Mouse (Mus musculus): Measurements from ENCODE around the gene Spdef. TPM values are rescaled to one million over a fixed set of nuclear protein-coding genes. Genes with fewer than 3 reads are reported as not detected.

Spdef gene
- polyA plus RNA-seq, 2 experiments, result not detected

GRCm38 (mm10) chr17:27701856-27702255 is 26.9 kb downstream of the Spdef start:
- Histone ChIP-seq H3K4me3 (ENCODE audit: insufficient read depth in 1 of 2, low read depth in 2 of 2, low read length in 2 of 2) (no peak overlapping the region), H3K4me1 (replicated peaks; ENCODE audit: control insufficient read depth in 2 of 2, insufficient read depth in 2 of 2, low read length in 1 of 2) (no peaks in the 10 kb centered on the region), H3K27ac (no peak overlapping the region), H3K9ac (replicated peaks) (no peak overlapping the region), H3K9me3 (ENCODE audit: control insufficient read depth, low read length) (no peaks in the 10 kb centered on the region), H3K4me2 (ENCODE audit: low read depth) (no peak overlapping the region), H3K36me3 (replicated peaks; ENCODE audit: control insufficient read depth, insufficient read depth, low read depth) (no peaks in the 10 kb centered on the region), H3K27me3 (ENCODE audit: control insufficient read depth, insufficient read depth, low read length) (no peaks in the 10 kb centered on the region; the same call in 1 of the 2 replicates)
- no peak for DNase-seq (ENCODE audit: low read depth in 3 of 3, low spot score in 3 of 3)
- no peak for ATAC-seq (ENCODE audit: insufficient read depth)
- TF ChIP-seq EP300 (IDR thresholded peaks at IDR 0.05; ENCODE audit: low read depth), result no peak
- no peak for TF ChIP-seq CTCF (IDR thresholded peaks at IDR 0.05; ENCODE audit: low read depth)
- WGBS (ENCODE audit: insufficient replicate concordance), result 69% methylated on average over 6 of the region's 6 CpGs

- no peak overlapping the region for H3K4me3 ChIP-seq (ENCODE audit: insufficient read depth in 1 of 2, low read depth in 2 of 2, low read length in 2 of 2)
- WGBS (ENCODE audit: insufficient replicate concordance), result 38% methylated on average over 2 of the region's 2 CpGs
- no peaks in the 10 kb centered on the region for H3K4me1 ChIP-seq (replicated peaks; ENCODE audit: control insufficient read depth in 2 of 2, insufficient read depth in 2 of 2, low read length in 1 of 2)
- H3K4me2 ChIP-seq (ENCODE audit: low read depth), result no peak overlapping the region
- H3K27me3 ChIP-seq (ENCODE audit: control insufficient read depth, insufficient read depth, low read length), result no peaks in the 10 kb centered on the region
- DNase-seq (ENCODE audit: low read depth in 3 of 3, low spot score in 3 of 3) (no peak), ATAC-seq (ENCODE audit: insufficient read depth) (no peak)
- no peak for TF ChIP-seq CTCF (IDR thresholded peaks at IDR 0.05; ENCODE audit: low read depth)
- H3K36me3 ChIP-seq (replicated peaks; ENCODE audit: control insufficient read depth, insufficient read depth, low read depth), result no peaks in the 10 kb centered on the region
- no peaks in the 10 kb centered on the region for H3K9me3 ChIP-seq (ENCODE audit: control insufficient read depth, low read length)
- H3K9ac ChIP-seq (replicated peaks), result no peak overlapping the region
- no peak overlapping the region for H3K27ac ChIP-seq
These were observed 27.9 kb downstream of the Spdef start for GRCm38 (mm10) chr17:27700812-27701211.

DNA sequence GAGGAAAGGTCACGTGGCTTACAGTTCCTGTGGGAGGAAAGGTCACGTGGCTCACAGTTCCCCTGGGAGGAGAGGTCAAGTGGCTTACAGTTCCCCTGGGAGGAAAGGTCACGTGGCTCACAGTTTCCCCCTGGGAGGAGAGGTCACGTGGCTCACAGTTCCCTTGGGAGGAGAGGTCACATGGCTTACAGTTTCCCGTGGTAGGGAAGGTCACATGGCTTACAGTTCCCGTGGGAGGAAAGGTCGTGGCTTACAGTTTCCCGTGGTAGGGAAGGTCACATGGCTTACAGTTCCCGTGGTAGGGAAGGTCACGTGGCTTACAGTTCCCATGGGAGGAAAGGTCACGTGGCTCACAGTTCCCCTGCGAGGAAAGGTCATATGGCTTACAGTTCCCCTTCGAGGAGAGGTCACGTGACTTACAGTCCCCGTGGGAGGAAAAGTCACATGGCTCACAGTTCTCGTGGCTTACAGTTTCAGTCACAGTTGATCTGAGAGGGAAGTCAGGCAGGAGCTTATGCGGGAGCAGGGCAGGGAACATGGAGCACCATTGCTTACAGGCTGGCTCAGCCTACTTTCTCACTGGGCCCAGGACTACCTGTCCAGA is 29.0 kb downstream of the Spdef start:
- Histone ChIP-seq H3K27me3 (ENCODE audit: control insufficient read depth, insufficient read depth, low read length) (no peaks in the 10 kb centered on the region), H3K4me3 (ENCODE audit: insufficient read depth in 1 of 2, low read depth in 2 of 2, low read length in 2 of 2) (no peak overlapping the region), H3K4me2 (ENCODE audit: low read depth) (no peak overlapping the region), H3K9me3 (ENCODE audit: control insufficient read depth, low read length) (no peaks in the 10 kb centered on the region), H3K36me3 (replicated peaks; ENCODE audit: control insufficient read depth, insufficient read depth, low read depth) (no peaks in the 10 kb centered on the region), H3K4me1 (replicated peaks; ENCODE audit: control insufficient read depth in 2 of 2, insufficient read depth in 2 of 2, low read length in 1 of 2) (no peaks in the 10 kb centered on the region), H3K9ac (replicated peaks) (no peak overlapping the region), H3K27ac (no peak overlapping the region)
- DNase-seq (ENCODE audit: low read depth in 3 of 3, low spot score in 3 of 3) (no peak), ATAC-seq (ENCODE audit: insufficient read depth) (no peak)
- TF ChIP-seq EP300 (IDR thresholded peaks at IDR 0.05; ENCODE audit: low read depth) (no peak), CTCF (IDR thresholded peaks at IDR 0.05; ENCODE audit: low read depth) (no peak)
- WGBS (ENCODE audit: insufficient replicate concordance), result 62% methylated on average over 17 of the region's 17 CpGs

GRCm38 (mm10) chr17:27690993-27691693 is 37.6 kb downstream of the Spdef start:
- no peaks in the 10 kb centered on the region for H3K36me3 ChIP-seq (replicated peaks; ENCODE audit: control insufficient read depth, insufficient read depth, low read depth)
- TF ChIP-seq EP300 (IDR thresholded peaks at IDR 0.05; ENCODE audit: low read depth) (no peak), CTCF (IDR thresholded peaks at IDR 0.05; ENCODE audit: low read depth) (no peak)
- 34% methylated on average over 14 of the region's 14 CpGs for WGBS (ENCODE audit: insufficient replicate concordance)
- H3K9ac ChIP-seq (replicated peaks), result no peak overlapping the region
- H3K4me2 ChIP-seq (ENCODE audit: low read depth), result no peak overlapping the region
- no peak overlapping the region for H3K4me3 ChIP-seq (ENCODE audit: insufficient read depth in 1 of 2, low read depth in 2 of 2, low read length in 2 of 2)
- H3K27ac ChIP-seq, result no peak overlapping the region
- no peaks in the 10 kb centered on the region for H3K4me1 ChIP-seq (replicated peaks; ENCODE audit: control insufficient read depth in 2 of 2, insufficient read depth in 2 of 2, low read length in 1 of 2)
- ATAC-seq (ENCODE audit: insufficient read depth) (no peak), DNase-seq (ENCODE audit: low read depth in 3 of 3, low spot score in 3 of 3) (no peak)
- H3K9me3 ChIP-seq (ENCODE audit: control insufficient read depth, low read length), result no peaks in the 10 kb centered on the region
- H3K27me3 ChIP-seq (ENCODE audit: control insufficient read depth, insufficient read depth, low read length), result peaks cover 17% of the 10 kb centered on the region

GRCm38 (mm10) chr17:27686395-27686794 is 42.4 kb downstream of the Spdef start:
- H3K4me2 ChIP-seq (ENCODE audit: low read depth), result no peak overlapping the region
- DNase-seq (ENCODE audit: low read depth in 3 of 3, low spot score in 3 of 3), result no peak
- no peak overlapping the region for H3K9ac ChIP-seq (replicated peaks)
- WGBS (ENCODE audit: insufficient replicate concordance), result 25% methylated on average over 5 of the region's 5 CpGs
- H3K27me3 ChIP-seq (ENCODE audit: control insufficient read depth, insufficient read depth, low read length), result peaks cover 43% of the 10 kb centered on the region
- H3K4me3 ChIP-seq (ENCODE audit: insufficient read depth in 1 of 2, low read depth in 2 of 2, low read length in 2 of 2), result no peak overlapping the region
- TF ChIP-seq CTCF (IDR thresholded peaks at IDR 0.05; ENCODE audit: low read depth), result no peak
- no peak for TF ChIP-seq EP300 (IDR thresholded peaks at IDR 0.05; ENCODE audit: low read depth)
- no peaks in the 10 kb centered on the region for H3K4me1 ChIP-seq (replicated peaks; ENCODE audit: control insufficient read depth in 2 of 2, insufficient read depth in 2 of 2, low read length in 1 of 2)
- H3K27ac ChIP-seq, result no peak overlapping the region
- no peaks in the 10 kb centered on the region for H3K9me3 ChIP-seq (ENCODE audit: control insufficient read depth, low read length)
- ATAC-seq (ENCODE audit: insufficient read depth), result no peak
- H3K36me3 ChIP-seq (replicated peaks; ENCODE audit: control insufficient read depth, insufficient read depth, low read depth), result no peaks in the 10 kb centered on the region

Data from liver, embryonic 14.5 days (tissue).